Mouse (Mus musculus) kidney, adult 11 months (tissue): ENCODE results near the gene Pmfbp1.
A peak's percentile ranks its signal among the peaks of the same experiment; 100 is the strongest.

Experiments used
- DNase-seq: peaks from one replicate; pipeline ENCODE4 v3.0.0; 2022

The Pmfbp1 gene

DNA sequence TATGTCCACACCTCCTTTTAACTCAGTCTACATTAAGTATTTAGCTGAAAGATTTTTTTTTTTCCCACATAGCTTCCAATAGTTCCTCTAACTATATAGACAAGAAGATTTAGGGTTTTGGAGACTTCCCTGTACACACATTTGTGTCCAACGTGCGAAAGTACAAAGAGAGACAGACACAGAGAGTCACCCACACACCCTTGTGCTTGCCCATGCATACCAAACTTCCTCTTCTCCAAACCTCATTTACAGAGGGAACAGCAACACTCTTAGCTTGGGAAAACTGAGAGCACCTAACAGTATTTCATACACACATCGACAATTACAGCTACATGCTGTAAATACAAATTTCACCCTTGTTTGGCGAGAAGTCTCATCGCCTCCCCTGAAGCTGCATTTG lies 11.7 kb downstream of the Pmfbp1 start:
- no peak for DNase-seq

DNA sequence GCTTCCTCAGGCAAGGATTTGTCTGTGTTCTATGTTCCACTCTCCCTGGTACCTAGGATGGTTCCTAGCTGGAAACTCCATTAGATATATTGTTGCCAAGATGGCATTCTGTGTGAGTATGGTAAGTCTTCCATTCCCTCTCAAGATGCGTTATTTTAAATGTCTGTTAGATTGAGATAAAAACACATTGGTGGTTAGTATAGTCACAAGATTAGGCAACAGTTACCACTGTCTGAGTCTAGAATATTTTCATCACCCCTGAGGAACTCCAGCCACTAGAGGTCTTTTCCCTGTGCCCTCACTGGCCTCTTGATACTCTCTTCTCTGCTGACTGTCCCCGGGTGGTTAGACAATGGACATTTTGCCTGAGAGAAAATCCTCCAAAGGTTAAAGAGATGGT lies 30.2 kb downstream of the Pmfbp1 start:
- DNase-seq = no peak

DNA sequence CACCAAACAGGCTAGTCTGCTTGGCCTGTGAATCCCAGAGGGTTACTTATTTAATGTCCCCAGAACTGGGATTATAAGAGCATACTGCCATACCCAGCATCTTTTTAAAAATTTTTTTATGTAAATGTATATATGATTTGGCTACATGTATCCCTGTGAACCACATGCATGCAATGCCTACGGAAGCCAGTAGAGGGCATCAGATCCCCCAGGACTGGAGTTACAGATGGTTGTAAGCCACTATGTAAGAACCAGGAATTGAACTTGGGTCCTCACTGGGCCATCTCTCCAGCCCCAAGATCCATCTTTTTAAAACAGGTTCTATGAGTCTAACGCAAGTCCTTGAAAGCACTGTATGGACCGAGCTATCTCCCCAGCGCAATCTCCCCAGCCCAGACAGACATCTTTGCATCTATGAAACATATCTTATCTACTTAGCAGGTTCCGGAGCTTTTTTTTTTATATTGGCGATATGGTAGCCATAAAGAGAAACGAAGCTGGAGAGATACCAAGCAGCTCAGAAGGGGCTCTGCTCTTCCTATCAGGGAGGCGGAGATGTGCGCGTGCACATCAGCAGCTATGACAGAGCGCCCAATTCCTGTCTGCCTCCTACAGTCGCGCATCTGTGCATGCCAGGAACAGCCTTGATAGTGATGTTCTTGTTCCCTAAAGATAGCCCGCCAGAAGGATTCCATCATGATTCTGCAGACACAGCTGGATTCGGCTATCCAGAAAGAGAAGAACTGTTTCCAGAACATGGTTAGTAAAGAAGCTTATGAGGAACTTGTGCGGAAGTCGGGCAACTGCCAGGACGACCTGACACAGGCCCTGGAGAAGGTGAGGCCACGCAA lies 41.5 kb downstream of the Pmfbp1 start:
- peak; percentile 12 for DNase-seq

DNA sequence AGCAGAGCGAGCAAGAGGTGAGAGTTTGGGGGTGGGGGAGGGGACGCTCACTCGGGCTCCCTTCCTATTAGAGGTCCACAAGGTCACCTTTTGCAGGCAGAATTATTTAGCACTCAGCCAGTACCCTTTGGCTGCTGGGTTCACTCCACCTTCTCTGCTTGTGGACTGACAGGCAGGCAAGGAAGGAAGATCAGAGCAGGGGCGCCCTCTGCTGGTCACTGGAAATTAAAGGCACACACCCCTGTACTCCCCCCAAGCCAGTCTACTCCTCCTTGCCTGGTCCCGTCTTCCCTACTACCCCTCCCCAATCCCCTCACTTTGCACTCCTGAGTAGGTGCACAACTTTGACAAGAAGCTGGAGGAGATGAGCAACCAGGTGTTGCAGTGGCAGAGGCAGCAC lies 42.9 kb downstream of the Pmfbp1 start:
- DNase-seq = peak; percentile 64

DNA sequence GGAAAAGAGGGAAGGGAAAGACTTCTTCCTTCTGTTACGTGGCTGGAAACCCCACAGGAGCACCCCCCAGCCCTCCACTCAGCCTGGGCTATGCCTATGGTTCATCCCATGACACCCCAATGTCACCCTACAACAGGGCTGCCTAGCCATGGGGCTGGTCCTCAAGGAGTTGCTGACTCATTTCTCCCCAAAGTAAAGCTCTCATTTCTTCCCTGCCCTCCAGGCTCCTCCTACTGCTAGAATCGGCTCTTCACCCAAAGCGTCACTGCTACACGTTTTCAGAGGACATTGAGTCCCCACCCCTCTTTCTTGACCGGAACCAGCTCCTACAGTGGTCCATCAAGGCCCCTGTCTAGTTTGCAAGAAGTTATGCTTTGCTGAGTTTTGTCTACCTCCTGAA lies 48.3 kb downstream of the Pmfbp1 start:
- DNase-seq = no peak

DNA sequence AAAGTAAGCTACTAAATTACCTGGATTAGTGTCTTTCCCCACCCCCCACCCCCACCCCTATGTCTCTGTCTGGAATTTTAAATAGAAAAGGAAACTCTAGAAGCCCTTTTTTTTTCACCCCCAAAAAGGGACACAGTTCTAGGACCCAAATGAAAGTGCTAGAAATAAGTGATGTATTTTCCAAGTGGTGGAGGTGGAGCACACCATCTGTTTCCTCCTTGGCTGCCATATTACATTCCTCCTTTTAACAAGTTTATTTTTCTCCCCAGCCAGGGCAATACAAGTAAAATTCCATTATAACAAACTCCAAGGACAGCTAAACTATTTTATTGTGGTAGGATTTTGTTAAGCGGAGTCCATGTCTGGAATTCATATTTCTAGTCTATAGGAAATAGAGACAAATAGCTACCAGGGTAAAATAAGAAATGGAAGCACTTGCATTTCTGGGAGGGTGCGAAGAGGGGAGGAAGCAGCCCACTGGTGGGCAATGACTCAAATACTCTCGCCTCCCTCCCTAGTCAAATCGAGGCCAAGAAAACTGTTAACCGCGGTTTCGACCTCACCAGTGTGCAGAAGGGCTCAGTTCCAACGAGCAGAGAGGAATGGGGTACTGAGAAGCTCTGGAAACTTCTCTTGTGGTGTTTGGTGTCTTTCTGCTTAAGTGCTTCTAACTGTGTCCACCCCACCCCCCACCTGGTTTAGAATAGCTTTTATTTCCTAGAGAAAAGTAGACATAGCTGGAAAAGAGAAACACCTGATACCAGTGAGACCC lies 49.1 kb downstream of the Pmfbp1 start:
- DNase-seq = no peak

DNA sequence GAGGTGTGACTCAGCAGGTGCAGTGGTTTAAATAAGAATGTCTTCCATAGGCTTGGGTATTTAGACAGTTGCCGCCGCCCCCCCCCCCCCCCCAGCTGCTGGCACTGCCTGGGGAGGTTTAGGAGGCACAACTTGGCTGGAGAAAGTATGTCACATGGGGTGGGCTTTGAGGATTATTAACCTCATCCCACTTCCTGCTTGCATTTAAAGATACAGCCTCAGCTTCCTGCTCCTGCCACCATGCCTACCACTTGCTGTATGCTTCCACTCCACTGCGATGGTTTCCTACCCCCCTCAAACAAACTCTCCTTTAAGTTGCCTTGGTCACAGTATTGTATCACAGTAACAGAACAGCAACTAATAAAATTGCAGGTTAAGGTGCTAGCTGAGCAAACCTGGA lies 50.2 kb downstream of the Pmfbp1 start:
- no peak for DNase-seq

DNA sequence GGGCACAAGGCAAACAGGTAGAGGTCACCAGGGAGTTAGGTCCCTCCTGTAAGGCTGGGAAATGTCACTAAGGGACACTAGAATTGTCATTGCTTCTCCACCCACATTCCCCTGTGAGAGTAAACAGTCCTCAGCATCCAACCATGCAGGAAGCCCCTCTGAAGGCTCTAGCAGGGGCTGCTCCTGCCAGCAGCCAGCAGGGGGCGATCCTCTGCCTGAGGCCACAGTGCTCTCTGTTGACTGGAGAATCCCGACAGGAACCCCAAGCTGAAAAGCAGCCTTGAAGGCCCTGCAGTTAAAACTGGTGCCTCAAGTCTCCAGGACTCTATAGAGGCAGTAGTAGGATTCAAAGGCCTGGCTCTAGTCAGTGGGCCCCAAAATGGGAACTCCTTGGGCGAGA lies 57.8 kb downstream of the Pmfbp1 start:
- no peak for DNase-seq

DNA sequence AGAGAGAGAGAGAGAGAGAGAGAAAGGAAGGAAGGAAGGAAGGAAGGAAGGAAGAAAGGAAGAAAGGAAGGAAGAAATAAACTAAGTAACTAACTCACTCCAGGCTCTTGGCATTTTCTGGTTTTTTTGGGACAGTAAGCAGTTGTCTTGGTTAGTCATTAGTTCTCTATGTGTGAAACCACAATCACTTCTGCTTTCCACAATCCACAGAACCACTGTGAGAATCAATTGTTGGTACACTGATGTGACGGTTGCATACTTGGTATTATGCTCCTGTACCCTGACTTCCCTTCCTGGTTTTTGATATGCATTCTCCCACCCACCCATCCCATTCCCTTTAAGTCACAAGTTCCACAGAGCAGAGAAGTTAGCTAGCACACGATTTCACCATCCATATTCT lies 70.1 kb downstream of the Pmfbp1 start:
- no peak for DNase-seq

- no peak for DNase-seq
Measured at GRCm38 (mm10) chr8:109564766-109565165, 70.9 kb downstream of the Pmfbp1 start.

DNA sequence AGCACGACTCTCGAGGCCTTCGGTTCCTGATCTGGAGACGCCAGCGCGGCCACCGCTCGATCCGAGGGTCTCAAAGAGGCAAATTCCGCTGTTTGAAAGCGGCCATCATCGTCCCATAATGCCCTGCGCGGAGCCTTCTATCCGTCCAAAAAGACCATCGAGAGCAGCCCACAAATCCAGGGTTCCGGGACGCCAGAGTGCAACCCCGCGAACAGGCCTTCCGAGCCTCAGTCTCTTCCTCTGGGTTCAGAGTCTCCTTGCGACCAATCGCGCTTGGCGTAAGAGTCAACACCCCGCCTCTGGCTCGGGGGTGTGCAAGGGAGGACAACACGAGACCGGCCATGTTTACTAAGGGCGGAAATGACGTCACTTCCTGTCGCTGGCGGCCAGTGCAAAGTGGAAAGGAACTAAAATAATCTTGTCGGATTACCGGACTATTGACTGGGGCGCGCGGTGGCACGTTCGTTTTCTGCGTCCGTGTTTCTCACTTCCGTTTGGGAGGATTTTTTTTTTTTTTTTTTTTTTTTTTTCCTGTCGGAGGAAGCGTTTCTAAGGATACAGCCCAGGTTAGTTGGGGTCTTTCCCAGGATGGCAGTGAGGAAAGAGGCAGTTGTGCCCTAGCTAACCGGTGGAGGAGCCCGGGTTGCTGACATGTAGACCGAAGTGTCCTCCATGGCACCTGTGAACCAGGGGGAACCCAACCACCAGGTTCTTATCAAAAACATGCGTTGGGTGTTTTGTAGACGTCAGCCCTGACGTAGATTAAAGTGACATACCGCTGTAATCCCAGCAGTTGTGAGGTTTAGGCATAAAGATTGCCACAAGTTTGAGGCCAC lies 71.9 kb downstream of the Pmfbp1 start, which contains the start of the genes Dhx38 and Txnl4b:
Dhx38 (minus strand) TSS at position 364 of the 836 bp plus-strand sequence.
Txnl4b (plus strand) TSS at position 395 of the 836 bp plus-strand sequence.
- DNase-seq = peak; percentile 99

GRCm38 (mm10) chr8:109571139-109571538 lies 77.3 kb downstream of the Pmfbp1 start:
- DNase-seq = no peak

DNA sequence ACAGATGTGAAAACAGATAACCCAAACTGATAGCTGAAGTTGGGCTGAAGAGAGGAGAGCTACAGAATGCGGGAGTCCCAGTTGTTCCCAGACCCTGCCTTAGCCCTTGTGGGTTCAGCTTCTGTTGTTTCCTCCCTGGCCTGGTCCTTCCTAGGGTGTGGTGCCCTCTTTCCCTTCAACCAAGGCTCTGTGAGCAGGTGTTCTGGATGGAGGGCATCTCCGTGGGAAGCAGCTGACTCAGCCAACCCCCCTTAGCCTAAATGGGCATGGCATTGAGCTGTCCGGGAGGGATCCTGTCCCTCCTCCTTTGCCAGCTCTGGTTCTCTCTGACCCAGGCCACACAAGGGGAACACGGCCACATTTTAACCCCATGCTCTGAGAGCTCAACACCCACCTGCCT lies 82.5 kb downstream of the Pmfbp1 start:
- no peak for DNase-seq

- DNase-seq = no peak
Measured at GRCm38 (mm10) chr8:109578900-109579301, 85.1 kb downstream of the Pmfbp1 start, which contains the start of gene Hp. TSS of gene Hp (minus strand) at chr8:109579172.

DNA sequence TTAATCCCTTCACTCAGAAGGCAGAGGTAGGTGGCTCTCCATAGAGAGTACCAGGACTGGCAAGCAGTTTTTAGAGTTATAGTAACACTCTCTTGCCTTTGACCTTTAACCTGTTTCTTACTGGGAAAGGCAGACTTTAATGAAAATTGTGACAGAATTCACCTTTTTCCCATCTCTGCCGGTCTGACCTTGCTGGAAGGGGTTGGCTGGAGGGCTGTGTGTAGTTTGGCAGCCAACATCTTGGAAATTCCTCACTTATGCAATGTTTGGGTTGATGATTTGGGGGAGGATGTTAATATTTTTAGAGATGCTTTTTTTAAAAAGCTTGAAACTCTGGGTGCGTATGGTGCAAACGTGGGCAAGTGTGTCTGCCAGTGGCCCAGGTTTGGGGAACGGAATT lies 90.5 kb downstream of the Pmfbp1 start:
- no peak for DNase-seq

DNA sequence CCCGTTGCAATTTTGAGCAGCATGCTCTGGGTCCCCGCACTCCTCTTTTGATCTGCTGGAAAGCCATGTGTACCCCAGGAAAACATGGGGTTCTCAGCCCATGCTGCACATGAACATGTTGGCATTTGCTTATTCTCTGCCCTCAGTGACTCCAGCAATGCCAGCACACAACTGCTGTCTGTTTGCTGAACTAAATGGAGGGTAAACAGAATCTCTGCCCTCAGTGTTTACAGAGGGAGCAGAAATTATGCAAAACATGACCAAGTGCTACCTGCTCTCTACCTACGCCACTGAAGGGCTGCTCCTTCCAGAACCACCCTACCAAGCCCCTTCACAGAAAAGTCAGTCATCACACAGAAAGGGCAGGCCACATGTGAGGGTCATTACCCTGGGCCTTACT lies 91.0 kb downstream of the Pmfbp1 start:
- DNase-seq = no peak

DNA sequence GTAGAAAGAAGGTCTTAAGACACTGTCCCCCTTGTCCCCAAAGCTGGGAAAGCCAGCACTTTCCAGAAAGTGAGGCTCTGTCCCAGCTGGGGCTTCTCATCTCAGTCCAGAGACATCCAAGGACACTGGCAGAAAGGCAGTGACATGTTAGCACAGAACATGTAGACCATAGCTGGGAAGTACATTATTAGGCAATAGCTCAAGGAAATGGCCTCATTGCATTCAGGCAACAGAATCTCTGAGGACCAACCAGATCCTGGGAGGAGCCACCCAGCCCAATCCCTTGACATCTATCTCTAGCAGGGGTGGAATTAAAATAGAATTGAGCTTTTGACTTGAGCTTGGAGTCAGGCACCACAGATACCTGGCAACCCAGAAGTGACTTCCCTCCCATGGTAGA lies 91.8 kb downstream of the Pmfbp1 start:
- no peak for DNase-seq

DNA sequence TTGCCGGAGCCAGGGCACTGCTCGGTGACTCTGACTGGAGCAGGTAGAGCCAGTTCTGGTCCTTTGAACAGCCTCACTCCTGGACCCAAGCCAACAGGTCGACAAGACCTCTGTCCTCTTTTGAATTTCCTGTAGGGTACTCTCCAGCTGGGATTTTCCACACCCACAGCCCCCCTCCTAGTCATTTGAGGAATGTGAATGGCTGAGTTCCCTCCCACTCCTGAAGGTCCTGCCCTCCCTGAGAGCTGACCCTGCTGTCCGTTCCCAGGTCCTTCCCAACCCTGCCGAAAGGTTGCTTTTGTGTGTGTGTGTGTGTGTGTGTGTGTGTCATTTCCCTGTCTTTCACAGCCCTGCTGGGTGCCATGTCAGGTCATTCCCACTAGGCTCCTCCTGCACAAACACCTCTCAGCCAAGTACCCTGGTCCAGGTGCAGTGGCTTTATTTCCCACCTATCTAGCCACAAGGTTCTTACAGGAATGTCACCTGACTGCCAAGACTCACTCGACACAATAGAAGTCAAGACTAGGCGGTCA lies 93.2 kb downstream of the Pmfbp1 start:
- DNase-seq = peak; percentile 74

GRCm38 (mm10) chr8:109590901-109591300 lies 97.1 kb downstream of the Pmfbp1 start:
- DNase-seq = no peak

GRCm38 (mm10) chr8:109591367-109591766 lies 97.5 kb downstream of the Pmfbp1 start:
- no peak for DNase-seq

GRCm38 (mm10) chr8:109592164-109592563 lies 98.3 kb downstream of the Pmfbp1 start:
- no peak for DNase-seq
